Mouse (Mus musculus): Measurements from ENCODE around the gene Elovl3.

DNA sequence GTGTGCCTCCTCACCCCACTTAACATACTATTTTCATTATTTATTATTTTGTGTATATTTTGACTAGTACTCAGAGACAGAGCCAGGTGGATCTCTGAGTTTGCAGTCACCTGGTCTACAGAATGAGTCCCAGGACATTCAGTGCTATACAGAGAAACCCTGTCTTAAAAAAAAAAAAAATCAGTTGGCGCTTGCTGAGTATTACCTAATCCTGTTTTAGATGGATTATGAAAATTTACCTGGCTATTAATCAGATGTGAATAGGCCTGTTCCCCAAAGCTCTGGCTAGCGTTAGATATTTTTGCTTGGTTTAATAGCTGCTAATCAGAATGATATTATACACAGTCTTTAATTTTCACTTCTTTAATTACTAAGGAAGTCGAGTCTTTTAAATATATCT, 7.8 kb upstream of the Elovl3 start:
- no peak for TF ChIP-seq EP300 (IDR thresholded peaks at IDR 0.05; ENCODE audit: insufficient read depth, low read depth, low read length)
- no peak for TF ChIP-seq CTCF (IDR thresholded peaks at IDR 0.05)
